Mouse (Mus musculus): ENCODE data around the gene Nrip3. TPM values are rescaled to one million over a fixed set of nuclear protein-coding genes. Genes with fewer than 3 reads are reported as not detected.

Nrip3 gene
- 0.04 TPM in 1 of 2 replicates, not detected in the other for total RNA-seq (2012; rRNA removed)
- total RNA-seq (2014; rRNA removed), result not detected in 2 replicates
- not detected in 2 replicates for polyA plus RNA-seq (2012; ENCODE audit: insufficient read length, low read depth)

GRCm38 (mm10) chr7:109781470-109782203, at the start of gene Nrip3:
Gene Nrip3, minus strand, starts transcription at chr7:109782025.
- H3K4me1 ChIP-seq (ENCODE audit: control insufficient read depth in 1 of 2, insufficient read depth in 2 of 2), result peaks cover 0 to 5% of the 10 kb centered on the region in 2 experiments; a peak in 1 of 4 replicates
- TF ChIP-seq IRF4 (IDR thresholded peaks at IDR 0.05; ENCODE audit: low read depth, low read length) (no peak), ZC3H11A (IDR thresholded peaks at IDR 0.05; ENCODE audit: low read depth, low read length) (no peak), MEF2A (IDR thresholded peaks at IDR 0.05; ENCODE audit: borderline replicate concordance, low read depth, low read length) (no peak), JUN (IDR thresholded peaks at IDR 0.05; ENCODE audit: insufficient read depth, low read depth, low read length) (no peak), RCOR1 (conservative IDR thresholded peaks at IDR 0.05; ENCODE audit: low read depth, low read length) (no peak), UBTF (IDR thresholded peaks at IDR 0.05; ENCODE audit: low read depth, low read length) (no peak), KAT2A (IDR thresholded peaks at IDR 0.05; ENCODE audit: insufficient replicate concordance, low read length) (no peak), HCFC1 (IDR thresholded peaks at IDR 0.05; ENCODE audit: low read depth, low read length) (no peak), NRF1 (IDR thresholded peaks at IDR 0.05; ENCODE audit: low read depth, low read length) (no peak), POLR2A (IDR thresholded peaks at IDR 0.05; ENCODE audit: low read depth, low read length) (no peak), ZMIZ1 (IDR thresholded peaks at IDR 0.05; ENCODE audit: low read depth, low read length) (no peak), CHD1 (IDR thresholded peaks at IDR 0.05; ENCODE audit: low read depth, low read length) (no peak), SIN3A (IDR thresholded peaks at IDR 0.05; ENCODE audit: low read length) (no peak), ETS1 (conservative IDR thresholded peaks at IDR 0.05; ENCODE audit: low read depth, low read length) (no peak), USF1 (IDR thresholded peaks at IDR 0.05; ENCODE audit: low read depth, low read length) (no peak), NELFE (IDR thresholded peaks at IDR 0.05; ENCODE audit: low read depth, low read length) (no peak), USF2 (conservative IDR thresholded peaks at IDR 0.05; ENCODE audit: low read depth, low read length) (no peak), MAZ (IDR thresholded peaks at IDR 0.05; ENCODE audit: low read depth, low read length) (no peak), PAX5 (IDR thresholded peaks at IDR 0.05; ENCODE audit: low read length) (no peak)
- H3K36me3 ChIP-seq (replicated peaks in 1 of 2; ENCODE audit: control insufficient read depth in 1 of 2, insufficient read depth in 1 of 2, low read length in 1 of 2), result no peaks in the 10 kb centered on the region
- no peaks in the 10 kb centered on the region for H3K9me3 ChIP-seq (replicated peaks; ENCODE audit: low read length)
- 0 out of 2 replicates have a peak within 1 kb of the TSS, but pooled peaks have one; percentile 17 for H3K4me2 ChIP-seq (ENCODE audit: insufficient read depth, low read depth, poor library complexity, severe bottlenecking)
- in situ Hi-C loops (cut with MboI; ENCODE audit: low pct_ligation_motif_present, low pct_unique_long_range_greater_than_20kb, low sequenced_read_pairs) (no loop called here), dilution Hi-C loops (cut with MboI; ENCODE audit: extremely low pct_ligation_motif_present, extremely low pct_unique_long_range_greater_than_20kb, low sequenced_read_pairs) (no loop called here)
- H3K79me2 ChIP-seq (replicated peaks; ENCODE audit: control insufficient read depth, extremely low read depth, insufficient read depth, poor library complexity, severe bottlenecking), result no peaks in the 10 kb centered on the region
- no peak within 1 kb of the TSS for H3K9ac ChIP-seq (ENCODE audit: insufficient read depth, low read depth)
- H3K27ac ChIP-seq (ENCODE audit: insufficient read depth, low read depth), result no peak within 1 kb of the TSS
- H3K4me3 ChIP-seq (replicated peaks in 1 of 3; ENCODE audit: low read depth in 2 of 3, low read length in 2 of 3, poor library complexity in 1 of 3), result no peak within 1 kb of the TSS
- H3K27me3 ChIP-seq (replicated peaks), result no peaks in the 10 kb centered on the region
- no peak for DNase-seq (ENCODE audit: extremely low read depth)

DNA sequence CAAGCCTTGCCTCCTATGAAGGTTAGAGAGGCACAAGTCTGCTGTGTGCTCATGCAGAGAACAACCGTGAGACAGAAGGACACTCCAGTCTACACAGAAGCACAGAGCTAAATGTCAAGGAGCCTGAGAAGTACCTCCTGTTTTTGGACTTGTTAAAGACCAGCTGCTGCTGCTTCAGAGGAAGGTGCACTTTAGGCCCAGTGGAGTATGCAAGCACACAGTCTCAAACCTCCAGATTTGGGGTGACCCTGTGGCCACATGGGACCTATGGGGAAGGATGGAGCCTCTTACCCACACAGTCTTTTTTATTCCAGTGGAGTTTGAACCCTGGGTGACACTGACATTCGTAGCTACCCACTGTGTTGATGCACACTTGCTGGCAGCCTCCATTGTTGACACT, 49.6 kb upstream of the Nrip3 start:
- TF ChIP-seq USF1 (IDR thresholded peaks at IDR 0.05; ENCODE audit: low read depth, low read length) (no peak), ZC3H11A (IDR thresholded peaks at IDR 0.05; ENCODE audit: low read depth, low read length) (no peak), BHLHE40 (IDR thresholded peaks at IDR 0.05; ENCODE audit: low read depth, low read length) (no peak), TBP (conservative IDR thresholded peaks at IDR 0.05; ENCODE audit: low read depth, low read length) (no peak), SIN3A (IDR thresholded peaks at IDR 0.05; ENCODE audit: low read length) (no peak), MAX (IDR thresholded peaks at IDR 0.05; ENCODE audit: low read length) (no peak), E2F4 (IDR thresholded peaks at IDR 0.05; ENCODE audit: insufficient replicate concordance, low read depth, low read length) (no peak), CHD2 (IDR thresholded peaks at IDR 0.05; ENCODE audit: low read length) (no peak), NELFE (IDR thresholded peaks at IDR 0.05; ENCODE audit: low read depth, low read length) (no peak), SMC3 (IDR thresholded peaks at IDR 0.05; ENCODE audit: low read depth, low read length) (no peak), MXI1 (IDR thresholded peaks at IDR 0.05; ENCODE audit: low read depth, low read length) (no peak), JUND (conservative IDR thresholded peaks at IDR 0.05; ENCODE audit: low read depth, low read length) (no peak), NRF1 (IDR thresholded peaks at IDR 0.05; ENCODE audit: low read depth, low read length) (no peak), ZMIZ1 (IDR thresholded peaks at IDR 0.05; ENCODE audit: low read depth, low read length) (no peak)
- H3K4me2 ChIP-seq (ENCODE audit: insufficient read depth, low read depth, poor library complexity, severe bottlenecking), result no peak overlapping the region
- dilution Hi-C loops (cut with MboI; ENCODE audit: extremely low pct_ligation_motif_present, extremely low pct_unique_long_range_greater_than_20kb, low sequenced_read_pairs), result no loop called here
- no peaks in the 10 kb centered on the region for H3K9me3 ChIP-seq (replicated peaks; ENCODE audit: low read length)
- H3K4me1 ChIP-seq (ENCODE audit: control insufficient read depth in 1 of 2, insufficient read depth in 2 of 2), result peaks cover 2 to 6% of the 10 kb centered on the region in 2 experiments; a peak in 2 of 4 replicates
- no peak for DNase-seq (ENCODE audit: extremely low read depth)
- H3K4me3 ChIP-seq (replicated peaks in 1 of 3; ENCODE audit: low read depth in 2 of 3, low read length in 2 of 3, poor library complexity in 1 of 3), result no peak overlapping the region
- H3K9ac ChIP-seq (ENCODE audit: insufficient read depth, low read depth), result no peak overlapping the region
- no peaks in the 10 kb centered on the region for H3K27me3 ChIP-seq (replicated peaks)
- in situ Hi-C loops (cut with MboI; ENCODE audit: low pct_ligation_motif_present, low pct_unique_long_range_greater_than_20kb, low sequenced_read_pairs), result no loop called here
- H3K36me3 ChIP-seq (replicated peaks in 1 of 2; ENCODE audit: control insufficient read depth in 1 of 2, insufficient read depth in 1 of 2, low read length in 1 of 2), result no peaks in the 10 kb centered on the region
- H3K79me2 ChIP-seq (replicated peaks; ENCODE audit: control insufficient read depth, extremely low read depth, insufficient read depth, poor library complexity, severe bottlenecking), result no peaks in the 10 kb centered on the region
- H3K27ac ChIP-seq (ENCODE audit: insufficient read depth, low read depth), result no peak overlapping the region
